Mouse (Mus musculus) spleen, adult 2 months (tissue): Measurements from ENCODE around the gene Slc34a1. TPM values are rescaled to one million over a fixed set of nuclear protein-coding genes. Genes with fewer than 3 reads are reported as not detected.

Experiments
- DNase-seq, 2 experiments: peaks; one replicate each; pipeline versions ENCODE4 v3.0.0 to v3.0.0-alpha.2; 2012 to 2021; ENCODE audit warnings: low spot score in 2 of 2, low read depth in 1 of 2
- H3K27ac ChIP-seq: fragments of 200-500 bp; 2 replicates; pipeline ENCODE4 v1.5.1; 2012; ENCODE audit warnings: low read length, inconsistent platforms; ENCODE audit not compliant: insufficient read depth
- H3K27me3 ChIP-seq: fragments of 200-500 bp; 2 replicates; pipeline ENCODE4 v1.6.1; 2012; ENCODE audit warnings: mild to moderate bottlenecking, moderate library complexity, low read length, inconsistent platforms; ENCODE audit not compliant: control insufficient read depth, insufficient read depth
- H3K36me3 ChIP-seq: fragments of 200-500 bp; 2 replicates; pipeline ENCODE4 v1.6.1; 2012; ENCODE audit warnings: mild to moderate bottlenecking, low read length, inconsistent platforms; ENCODE audit not compliant: control insufficient read depth, insufficient read depth
- H3K4me1 ChIP-seq: fragments of 200-500 bp; 2 replicates; pipeline ENCODE4 v1.6.1; 2011; ENCODE audit warnings: inconsistent platforms; ENCODE audit not compliant: control insufficient read depth, insufficient read depth, insufficient read length
- H3K4me3 ChIP-seq: fragments of 200-500 bp; 2 replicates; pipeline ENCODE4 v1.5.1; 2011; ENCODE audit warnings: mild to moderate bottlenecking, inconsistent platforms; ENCODE audit not compliant: insufficient read depth, insufficient read length; ENCODE audit errors: extremely low read depth
- CTCF ChIP-seq: fragments of 200-500 bp; IDR thresholded peaks from 2 replicates; pipeline ENCODE4 v1.5.1; 2011; ENCODE audit warnings: mild to moderate bottlenecking, inconsistent platforms; ENCODE audit not compliant: insufficient read depth, insufficient read length, insufficient replicate concordance; ENCODE audit errors: extremely low read depth
- POLR2A ChIP-seq: fragments of 200-500 bp; IDR thresholded peaks from 2 replicates; pipeline ENCODE4 v1.6.1; 2011; ENCODE audit warnings: low read depth, low read length, inconsistent platforms
- WGBS: fragments of 180-500 bp; shearing (Covaris S2); methylation state at CpG from one replicate; pipeline ENCODE4 v1.1.7; 2018; 5-methylcytosine and 5-hydroxymethylcytosine counted together
- polyA plus RNA-seq: library from polyadenylated mRNA; depleted of rRNA; stranded (reverse); fragments of >200 nt; gene quantifications from 2 replicates; pipeline ENCODE4 v1.2.3, GENCODE M21; 2012

The Slc34a1 gene
- polyA plus RNA-seq, 1 experiment = 2.2 TPM

DNA sequence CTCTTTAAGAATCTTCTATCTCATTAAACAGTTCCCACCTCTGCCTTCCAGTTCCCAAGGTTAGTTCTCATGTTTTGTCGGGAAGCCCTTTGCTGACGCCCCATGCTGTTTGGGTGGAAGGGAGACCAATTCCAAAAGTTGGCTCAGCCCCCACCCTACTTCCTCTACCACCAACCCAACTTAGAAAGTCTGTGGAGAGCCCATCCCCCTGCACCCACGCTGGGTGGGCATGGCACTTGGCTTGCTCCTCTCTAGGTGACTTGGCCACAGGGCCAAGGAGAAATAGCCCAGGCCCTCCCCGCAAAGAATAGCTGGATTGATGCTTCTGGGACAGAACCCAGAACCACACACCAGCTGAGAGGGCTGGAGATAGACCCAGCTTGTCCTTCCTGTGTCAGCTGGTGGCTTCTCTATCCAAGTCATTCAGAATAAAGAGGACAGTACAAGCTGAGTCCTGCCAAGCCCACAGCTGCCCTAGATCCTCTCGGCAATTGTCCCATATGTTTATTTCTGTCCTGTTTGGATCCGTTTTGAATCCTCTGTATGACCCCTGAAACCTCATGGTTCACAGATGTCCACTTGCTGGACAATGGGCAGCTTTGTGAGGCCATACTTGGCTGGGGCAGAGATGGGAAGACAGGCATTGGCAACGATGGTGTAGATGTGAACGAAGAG, 26.8 kb upstream of the Slc34a1 start:
- TF ChIP-seq POLR2A = no peak
- TF ChIP-seq CTCF = no peak
- Histone ChIP-seq H3K4me1 (peaks cover 39% of the 10 kb centered on the region; the same call in 1 of the 2 replicates), H3K4me3 (peak overlapping the region; percentile 12; the same call in 1 of the 2 replicates), H3K36me3 (peaks cover 2% of the 10 kb centered on the region; the same call in 1 of the 2 replicates), H3K27ac (no peak overlapping the region), H3K27me3 (no peaks in the 10 kb centered on the region)
- 75% methylated on average over 8 of the region's 8 CpGs for WGBS
- no peak for DNase-seq

DNA sequence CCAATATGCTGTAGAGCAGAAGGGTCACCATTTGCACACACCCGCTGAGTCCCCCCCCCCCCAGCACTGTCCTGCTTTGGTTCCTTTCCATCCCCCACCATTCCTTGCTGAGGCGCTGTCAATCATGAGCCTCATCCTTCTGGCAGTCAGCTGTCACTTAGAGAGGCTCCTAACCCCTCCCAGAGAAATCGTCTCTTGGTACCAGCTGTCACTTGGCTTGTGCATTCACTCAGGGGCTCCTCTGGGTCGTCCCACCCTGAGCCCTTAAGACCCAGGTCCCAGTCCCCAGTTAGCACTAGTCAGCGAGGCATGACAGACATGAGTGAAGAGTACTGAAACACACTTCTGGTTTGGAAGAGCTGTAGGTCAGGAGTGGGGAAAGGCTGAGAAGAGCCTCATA, 26.2 kb upstream of the Slc34a1 start:
- no peaks in the 10 kb centered on the region for H3K27me3 ChIP-seq
- no peak overlapping the region for H3K27ac ChIP-seq
- H3K4me3 ChIP-seq = no peak overlapping the region; the same call in 1 of the 2 replicates
- peaks cover 39% of the 10 kb centered on the region; the same call in 1 of the 2 replicates for H3K4me1 ChIP-seq
- peaks cover 2% of the 10 kb centered on the region; the same call in 1 of the 2 replicates for H3K36me3 ChIP-seq
- no peak for DNase-seq
- 62% methylated on average over 5 of the region's 5 CpGs for WGBS
- no peak for TF ChIP-seq POLR2A
- no peak for TF ChIP-seq CTCF

DNA sequence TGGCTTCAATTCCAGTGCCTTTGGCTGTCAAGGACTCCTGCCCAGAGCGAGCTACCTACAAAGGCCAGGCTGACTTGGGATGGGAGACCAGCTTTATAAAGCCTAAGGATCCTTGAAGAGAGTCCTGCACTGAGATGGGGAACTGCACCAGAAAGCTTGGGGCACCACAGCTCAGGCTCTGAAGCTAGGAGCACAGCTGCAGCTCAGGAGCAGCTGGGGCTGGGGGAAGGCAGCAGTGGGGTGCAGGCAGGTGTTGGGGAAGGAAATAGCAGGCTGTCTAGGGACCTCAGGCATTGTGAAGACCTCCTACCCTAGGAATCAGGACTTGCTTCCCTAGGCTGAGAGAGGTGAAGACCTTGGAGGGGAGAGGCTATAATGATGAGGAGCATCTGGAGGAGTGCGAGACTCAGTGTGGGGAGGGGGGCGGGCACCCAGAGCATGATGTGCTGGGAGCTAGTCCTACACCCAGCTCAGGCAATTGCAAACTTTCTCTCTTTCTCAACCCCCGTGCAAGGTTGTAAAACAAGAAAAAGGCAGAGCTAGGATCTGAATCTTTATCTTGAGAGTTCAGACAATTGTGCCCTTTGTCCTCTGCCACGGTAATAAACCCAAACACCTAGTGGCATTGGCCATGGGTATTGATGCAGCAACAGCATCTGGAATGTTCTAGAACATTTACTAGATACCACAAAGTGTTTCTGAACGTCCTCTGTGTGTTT, 23.6 kb upstream of the Slc34a1 start:
- Histone ChIP-seq H3K27me3 (no peaks in the 10 kb centered on the region), H3K4me3 (no peak overlapping the region), H3K4me1 (peaks cover 34% of the 10 kb centered on the region; the same call in 1 of the 2 replicates), H3K27ac (peak overlapping the region; percentile 19; the same call in 1 of the 2 replicates), H3K36me3 (peaks cover 17% of the 10 kb centered on the region)
- no peak for DNase-seq
- 65% methylated on average over 6 of the region's 6 CpGs for WGBS
- no peak for TF ChIP-seq CTCF
- TF ChIP-seq POLR2A = no peak

DNA sequence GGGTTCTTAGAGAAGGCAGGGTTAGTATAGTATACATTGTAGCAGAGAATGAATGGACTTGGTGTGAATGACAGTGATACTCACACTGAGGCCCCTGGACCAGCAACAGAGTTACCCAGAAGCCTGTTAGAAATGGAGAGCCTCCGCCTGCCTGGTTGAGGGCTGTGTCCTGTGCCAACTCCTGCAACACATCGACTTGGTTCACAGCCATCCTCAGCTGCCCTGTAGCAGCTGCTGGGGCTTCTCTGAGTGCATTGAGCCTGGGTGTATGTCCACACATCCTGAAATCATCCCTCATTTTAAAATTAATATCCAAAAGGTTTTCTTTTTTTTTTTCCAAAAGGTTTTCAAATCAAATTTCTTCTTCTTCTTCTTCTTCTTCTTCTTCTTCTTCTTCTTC, 22.1 kb upstream of the Slc34a1 start:
- Histone ChIP-seq H3K36me3 (peaks cover 27% of the 10 kb centered on the region), H3K27ac (no peak overlapping the region), H3K4me1 (peaks cover 29% of the 10 kb centered on the region; the same call in 1 of the 2 replicates), H3K4me3 (no peak overlapping the region), H3K27me3 (no peaks in the 10 kb centered on the region)
- WGBS = 79% methylated on average over 2 of the region's 2 CpGs
- no peak for TF ChIP-seq POLR2A
- TF ChIP-seq CTCF = no peak
- DNase-seq = no peak

DNA sequence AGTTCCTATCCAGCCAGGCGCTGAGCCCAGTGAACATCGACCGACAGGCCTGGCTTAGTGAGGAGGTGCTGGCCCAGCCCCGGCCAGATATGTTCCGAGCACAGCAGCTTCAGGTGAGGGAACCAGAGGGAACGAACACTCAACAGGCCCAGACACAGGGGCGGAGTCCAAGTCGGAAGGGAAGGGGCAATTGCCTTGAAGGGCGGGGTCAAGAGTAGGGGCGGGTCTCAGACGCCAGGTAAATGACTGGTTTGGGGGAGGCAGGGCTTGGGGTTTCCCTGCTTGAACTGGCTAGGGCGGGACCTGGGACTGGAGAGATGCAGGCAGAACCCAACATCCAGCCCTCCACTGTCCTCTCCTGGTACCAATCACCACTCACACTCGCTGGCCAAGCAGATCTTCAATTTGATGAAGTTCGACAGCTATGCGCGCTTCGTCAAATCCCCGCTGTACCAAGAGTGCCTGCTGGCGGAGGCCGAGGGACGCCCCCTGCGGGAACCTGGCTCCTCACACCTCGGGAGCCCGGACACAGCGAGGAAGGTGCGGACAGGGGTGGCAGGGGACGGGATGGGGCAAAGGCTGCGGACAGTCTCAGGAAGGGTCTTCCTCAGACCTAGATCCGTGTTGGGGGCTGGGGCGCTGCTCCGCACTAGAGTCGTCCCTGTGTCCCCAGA, 18.9 kb upstream of the Slc34a1 start:
- H3K27ac ChIP-seq = no peak overlapping the region
- WGBS = 94% methylated on average over 32 of the region's 32 CpGs
- TF ChIP-seq CTCF (no peak), POLR2A (no peak)
- H3K27me3 ChIP-seq = no peaks in the 10 kb centered on the region
- DNase-seq = no peak
- H3K36me3 ChIP-seq = peaks cover 56% of the 10 kb centered on the region
- H3K4me1 ChIP-seq = peaks cover 2% of the 10 kb centered on the region; the same call in 1 of the 2 replicates
- no peak overlapping the region for H3K4me3 ChIP-seq

DNA sequence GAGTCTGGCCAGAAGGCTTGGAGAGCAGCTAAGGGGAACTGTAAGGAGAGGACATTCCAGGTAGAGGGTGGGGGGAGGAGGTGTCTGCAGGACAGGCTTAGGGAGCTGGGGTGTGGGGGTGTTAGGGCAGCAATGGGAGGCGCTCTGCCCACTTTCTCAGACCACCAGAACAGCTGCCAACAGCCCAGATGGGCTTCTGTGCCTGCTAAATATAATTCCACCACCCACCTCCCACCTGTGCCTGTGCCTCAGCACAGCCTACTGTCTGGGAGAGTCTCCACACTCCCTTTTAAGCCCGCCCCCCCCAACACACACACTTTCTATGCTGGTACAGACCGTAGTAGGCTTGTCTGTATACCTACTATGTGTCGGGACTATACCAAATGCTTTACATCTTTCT, 16.2 kb upstream of the Slc34a1 start:
- Histone ChIP-seq H3K27ac (no peak overlapping the region), H3K36me3 (peaks cover 63% of the 10 kb centered on the region)

DNA sequence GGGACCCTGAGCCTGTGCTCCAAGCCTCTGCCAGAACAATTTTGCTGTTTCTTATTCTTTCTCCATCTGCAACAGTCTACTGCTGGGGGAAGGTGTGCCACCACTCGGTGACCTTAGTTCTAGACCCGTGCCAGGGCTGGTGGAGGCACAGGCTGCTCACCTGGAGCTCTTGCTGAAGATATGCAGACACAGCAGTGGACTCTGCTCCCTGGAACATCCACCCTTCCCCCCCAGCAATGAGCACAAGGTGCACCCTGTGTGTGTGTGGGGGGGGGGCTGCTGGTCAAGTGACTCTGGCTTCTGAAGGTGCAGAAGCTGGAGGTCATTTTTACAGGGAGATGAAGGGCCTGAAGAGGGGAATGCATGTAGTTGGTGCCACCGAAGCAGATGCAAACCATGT, 7.3 kb upstream of the Slc34a1 start:
- Histone ChIP-seq H3K36me3 (peaks cover 4% of the 10 kb centered on the region), H3K27me3 (no peaks in the 10 kb centered on the region), H3K4me3 (no peak overlapping the region), H3K27ac (no peak overlapping the region), H3K4me1 (0 out of 2 replicates have a peak, but pooled peaks cover 2% of the 10 kb centered on the region)
- WGBS = 80% methylated on average over 3 of the region's 3 CpGs
- TF ChIP-seq POLR2A (no peak), CTCF (no peak)
- no peak for DNase-seq

More for the DNA sequence above, 16.2 kb upstream of the Slc34a1 start:
- no peaks in the 10 kb centered on the region for H3K4me1 ChIP-seq
- no peak overlapping the region for H3K4me3 ChIP-seq
- no peak for TF ChIP-seq CTCF
- TF ChIP-seq POLR2A = no peak
- H3K27me3 ChIP-seq = no peaks in the 10 kb centered on the region
- no peak for DNase-seq
- 85% methylated on average over 4 of the region's 4 CpGs for WGBS
